Mouse (Mus musculus) embryonic facial prominence, embryonic 14.5 days (tissue): Measurements from ENCODE around the gene Tmco3. TPM values are rescaled to one million over a fixed set of nuclear protein-coding genes. Genes with fewer than 3 reads are reported as not detected.

ENCODE experiments used
- ATAC-seq: fragments of 200-750 bp; cut with Nextera tagmentation; 2 replicates; pipeline ENCODE4 v1.8.0; 2017; ENCODE audit warnings: low read depth, moderate number of reproducible peaks, moderate TSS enrichment
- DNase-seq: peaks from one replicate; pipeline ENCODE4 v3.0.0-alpha.2; 2015; ENCODE audit warnings: low spot score
- H3K27ac ChIP-seq: fragments of 300-500 bp; sonication (generic); replicated peaks from 2 replicates; pipeline ENCODE4 v1.5.1; 2014; ENCODE audit warnings: low read depth, mild to moderate bottlenecking, low read length, moderate library complexity
- H3K27me3 ChIP-seq: fragments of 300-500 bp; sonication (generic); replicated peaks from 2 replicates; pipeline ENCODE4 v1.6.1; 2014; ENCODE audit warnings: low read length; ENCODE audit not compliant: control insufficient read depth, insufficient read depth
- H3K36me3 ChIP-seq: fragments of 300-500 bp; sonication (generic); 2 replicates; pipeline ENCODE4 v1.6.1; 2014; ENCODE audit warnings: low read length, mixed read lengths; ENCODE audit not compliant: control insufficient read depth, insufficient read depth
- H3K4me1 ChIP-seq: fragments of 300-500 bp; sonication (generic); 2 replicates; pipeline ENCODE4 v1.6.1; 2014; ENCODE audit warnings: antibody characterized with exemption, low read length; ENCODE audit not compliant: control insufficient read depth, insufficient read depth
- H3K4me2 ChIP-seq: fragments of 300-500 bp; sonication (generic); 2 replicates; pipeline ENCODE4 v1.6.1; 2014; ENCODE audit warnings: low read depth, mild to moderate bottlenecking, low read length, moderate library complexity, mixed read lengths
- H3K4me3 ChIP-seq: fragments of 300-500 bp; sonication (generic); 2 replicates; pipeline ENCODE4 v1.5.1; 2014; ENCODE audit warnings: low read depth, mild to moderate bottlenecking, low read length
- H3K9ac ChIP-seq: fragments of 300-500 bp; sonication (generic); 2 replicates; pipeline ENCODE4 v1.6.1; 2014; ENCODE audit warnings: low read depth, mild to moderate bottlenecking, low read length, moderate library complexity, mixed read lengths
- H3K9me3 ChIP-seq: fragments of 300-500 bp; sonication (generic); 2 replicates; pipeline ENCODE4 v1.6.1; 2016; ENCODE audit warnings: low read length; ENCODE audit not compliant: control insufficient read depth
- WGBS: fragments of 180-500 bp; shearing (Covaris S2); extraction: QIAGEN DNeasy Blood & Tissue Kit; methylation state at CpG from one replicate; pipeline ENCODE4 v1.1.7; 2014; 5-methylcytosine and 5-hydroxymethylcytosine counted together
- polyA plus RNA-seq: library from polyadenylated mRNA; unstranded; fragments of >200 nt; fragmentation: Nextera tagmentation; extraction: Ambion mirVana; gene quantifications from 2 replicates; pipeline ENCODE4 v1.2.1, GENCODE M21; 2014

Gene Tmco3
- 44.5 and 45.4 TPM in 2 replicates for polyA plus RNA-seq

DNA sequence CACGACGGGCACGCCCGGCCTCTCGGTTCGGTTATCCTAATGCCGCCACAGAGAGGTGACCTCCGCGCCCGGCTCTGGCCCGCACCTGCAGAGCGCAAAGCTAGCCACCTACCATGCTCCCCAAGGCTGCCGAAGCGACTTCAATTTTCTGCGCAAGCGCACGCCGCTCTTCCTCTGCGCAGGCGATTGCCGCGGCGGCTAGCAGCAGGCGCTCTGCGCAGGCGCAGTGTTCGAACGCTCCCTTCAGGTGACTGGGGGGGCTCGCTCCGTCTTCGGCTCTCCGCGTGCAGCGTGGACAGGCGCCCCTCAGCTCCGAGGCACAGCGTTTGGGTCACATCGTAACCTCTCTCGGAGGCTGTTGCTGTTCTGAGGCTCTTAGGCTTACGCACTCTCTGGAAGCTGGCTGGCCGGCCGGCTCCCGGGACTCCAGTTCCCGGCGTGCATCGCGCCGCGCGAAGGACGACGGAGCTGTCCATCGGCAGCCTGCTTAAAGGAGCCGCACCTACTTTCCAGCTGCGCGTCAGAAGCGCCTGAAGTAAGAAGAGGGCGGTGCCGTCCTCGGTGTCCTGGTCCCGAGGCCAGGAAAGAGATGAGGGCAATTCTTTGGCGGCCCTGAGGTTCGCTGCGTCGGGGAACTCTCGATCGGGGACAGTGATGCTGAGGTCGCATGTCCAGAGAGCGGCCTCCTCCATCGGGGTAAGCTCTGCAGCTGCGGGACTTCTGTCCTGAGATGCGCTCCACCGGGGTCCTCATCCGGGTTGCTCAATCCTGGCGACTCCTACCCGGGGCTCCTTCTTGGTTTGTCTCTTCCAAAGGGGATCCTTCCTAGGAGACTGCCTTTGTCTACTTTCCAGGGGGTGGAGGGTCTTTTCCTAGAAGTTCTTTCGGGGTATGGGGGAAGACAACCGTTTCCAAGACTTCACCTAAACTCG, at the start of gene Tmco3, which contains the start of gene Dcun1d2:
Gene Tmco3, plus strand, starts transcription at position 499 of the 932 bp plus-strand sequence.
Gene Dcun1d2, minus strand, starts transcription at position 440 of the 932 bp plus-strand sequence.
- Histone ChIP-seq H3K27me3 (no peaks in the 10 kb centered on the region), H3K9me3 (no peaks in the 10 kb centered on the region), H3K4me2 (peak within 1 kb of the TSS; percentile 92), H3K36me3 (peaks cover 14% of the 10 kb centered on the region), H3K4me1 (peaks cover 15% of the 10 kb centered on the region), H3K4me3 (peak within 1 kb of the TSS; percentile 89), H3K9ac (peak within 1 kb of the TSS; percentile 77), H3K27ac (peak within 1 kb of the TSS; percentile 76)
- 1% methylated on average over 62 of the region's 79 CpGs for WGBS
- DNase-seq (peak; percentile 98), ATAC-seq (peak; percentile 96)

DNA sequence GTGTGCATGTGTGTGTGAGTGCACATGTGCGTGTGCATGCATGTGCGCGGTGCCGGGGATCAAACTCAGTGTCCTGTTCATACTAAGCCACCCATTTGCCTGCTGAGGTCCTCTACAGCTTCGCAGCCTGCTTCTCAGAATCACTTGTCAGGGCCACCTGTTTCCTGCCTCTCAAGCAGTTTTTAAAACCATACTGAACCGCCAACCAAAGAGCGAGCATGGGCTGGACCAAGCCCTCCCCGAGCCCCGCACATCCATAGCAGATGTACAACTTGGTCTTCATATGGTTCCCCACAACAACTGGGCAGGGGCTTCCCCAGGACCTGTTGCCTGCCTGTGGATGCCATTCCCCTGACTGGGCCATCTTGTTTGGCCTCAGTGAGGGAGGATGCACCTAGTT, 47.9 kb upstream of the Tmco3 start:
- no peaks in the 10 kb centered on the region for H3K9me3 ChIP-seq
- H3K4me2 ChIP-seq: no peak overlapping the region
- no peaks in the 10 kb centered on the region for H3K36me3 ChIP-seq
- H3K27me3 ChIP-seq: no peaks in the 10 kb centered on the region
- 83% methylated on average over 9 of the region's 9 CpGs for WGBS
- H3K27ac ChIP-seq: no peak overlapping the region
- H3K9ac ChIP-seq: no peak overlapping the region
- ATAC-seq: no peak
- DNase-seq: no peak
- no peaks in the 10 kb centered on the region for H3K4me1 ChIP-seq
- H3K4me3 ChIP-seq: no peak overlapping the region

- Histone ChIP-seq H3K4me1 (no peaks in the 10 kb centered on the region), H3K36me3 (no peaks in the 10 kb centered on the region), H3K4me3 (no peak overlapping the region), H3K27ac (no peak overlapping the region), H3K27me3 (no peaks in the 10 kb centered on the region), H3K4me2 (no peak overlapping the region), H3K9ac (no peak overlapping the region), H3K9me3 (no peaks in the 10 kb centered on the region)
- WGBS: 82% methylated on average over 7 of the region's 7 CpGs
- ATAC-seq (no peak), DNase-seq (no peak)
Measured at GRCm38 (mm10) chr8:13240691-13241090, 47.3 kb upstream of the Tmco3 start.

GRCm38 (mm10) chr8:13242985-13243870, 44.8 kb upstream of the Tmco3 start:
- H3K27me3 ChIP-seq: no peaks in the 10 kb centered on the region
- no peak for ATAC-seq
- 70% methylated on average over 10 of the region's 10 CpGs for WGBS

DNA sequence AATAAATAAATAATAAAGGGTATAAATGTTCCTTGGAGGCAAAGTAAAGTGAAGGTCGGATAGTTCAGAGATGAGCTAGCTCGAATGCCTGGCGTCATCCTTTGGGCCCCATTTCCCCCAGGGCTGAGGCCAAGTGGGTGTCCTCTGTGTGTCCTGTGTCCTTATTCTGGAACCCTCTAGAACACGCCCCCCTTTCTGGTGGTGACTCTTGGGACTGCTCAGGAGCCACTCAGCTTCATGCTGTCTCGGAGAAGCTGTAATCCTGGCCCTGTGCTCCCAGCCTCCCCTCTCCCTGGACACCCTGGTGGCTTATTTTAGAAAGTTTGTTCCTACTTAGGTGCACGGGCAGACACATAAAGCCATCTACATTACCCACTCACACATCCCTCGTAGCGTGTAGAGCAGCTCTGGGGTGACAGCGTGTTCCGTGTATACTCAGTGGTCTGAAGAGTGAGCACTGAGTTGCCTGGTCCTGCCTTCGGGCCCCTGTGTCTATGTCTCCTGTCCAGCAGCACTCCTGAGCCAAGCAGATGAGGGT, 43.6 kb upstream of the Tmco3 start:
- DNase-seq (no peak), ATAC-seq (no peak)
- no peak overlapping the region for H3K4me3 ChIP-seq
- H3K27ac ChIP-seq: no peak overlapping the region
- 83% methylated on average over 11 of the region's 11 CpGs for WGBS
- no peaks in the 10 kb centered on the region for H3K9me3 ChIP-seq
- no peak overlapping the region for H3K4me2 ChIP-seq
- H3K4me1 ChIP-seq: no peaks in the 10 kb centered on the region
- H3K9ac ChIP-seq: no peak overlapping the region
- no peaks in the 10 kb centered on the region for H3K36me3 ChIP-seq
- no peaks in the 10 kb centered on the region for H3K27me3 ChIP-seq

More at GRCm38 (mm10) chr8:13242985-13243870, 44.8 kb upstream of the Tmco3 start:
- Histone ChIP-seq H3K4me1 (no peaks in the 10 kb centered on the region), H3K4me2 (no peak overlapping the region), H3K36me3 (no peaks in the 10 kb centered on the region), H3K4me3 (no peak overlapping the region), H3K9me3 (no peaks in the 10 kb centered on the region), H3K9ac (no peak overlapping the region), H3K27ac (no peak overlapping the region)
- no peak for DNase-seq

GRCm38 (mm10) chr8:13252837-13253236, 35.2 kb upstream of the Tmco3 start:
- ATAC-seq: no peak
- Histone ChIP-seq H3K4me2 (no peak overlapping the region), H3K9ac (no peak overlapping the region), H3K4me3 (no peak overlapping the region), H3K9me3 (no peaks in the 10 kb centered on the region), H3K36me3 (peaks cover 25% of the 10 kb centered on the region), H3K27me3 (no peaks in the 10 kb centered on the region), H3K4me1 (0 out of 2 replicates have a peak, but pooled peaks cover 5% of the 10 kb centered on the region), H3K27ac (no peak overlapping the region)
- no peak for DNase-seq
- WGBS: 83% methylated on average over 13 of the region's 13 CpGs

DNA sequence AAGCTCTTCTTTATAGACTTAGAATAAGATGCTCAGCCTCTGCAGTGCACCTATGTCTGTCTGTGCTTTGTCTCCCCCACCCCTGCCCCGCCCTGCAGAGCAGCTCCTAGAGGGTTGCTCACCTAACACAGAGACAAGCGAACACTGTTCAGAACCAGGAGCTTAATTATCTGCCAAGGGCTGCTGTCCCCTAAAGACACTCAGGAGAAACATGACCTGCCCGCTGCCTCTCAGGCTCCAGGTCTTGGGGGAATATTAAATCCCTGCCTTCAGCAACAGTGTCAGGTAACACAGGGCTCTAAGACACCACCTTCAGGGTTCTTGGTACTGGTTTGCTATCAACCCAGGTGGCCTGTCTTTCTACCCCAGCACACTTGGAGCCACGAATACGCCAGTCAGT, 34.6 kb upstream of the Tmco3 start:
- ATAC-seq: peak; percentile 59
- peaks cover 31% of the 10 kb centered on the region for H3K36me3 ChIP-seq
- H3K4me2 ChIP-seq: no peak overlapping the region
- H3K4me3 ChIP-seq: no peak overlapping the region
- H3K9ac ChIP-seq: no peak overlapping the region; the same call in 1 of the 2 replicates
- peak; percentile 31 for DNase-seq
- WGBS: 52% methylated on average over 5 of the region's 5 CpGs
- H3K9me3 ChIP-seq: no peaks in the 10 kb centered on the region
- no peaks in the 10 kb centered on the region for H3K27me3 ChIP-seq
- H3K4me1 ChIP-seq: 0 out of 2 replicates have a peak, but pooled peaks cover 5% of the 10 kb centered on the region
- H3K27ac ChIP-seq: no peak overlapping the region

DNA sequence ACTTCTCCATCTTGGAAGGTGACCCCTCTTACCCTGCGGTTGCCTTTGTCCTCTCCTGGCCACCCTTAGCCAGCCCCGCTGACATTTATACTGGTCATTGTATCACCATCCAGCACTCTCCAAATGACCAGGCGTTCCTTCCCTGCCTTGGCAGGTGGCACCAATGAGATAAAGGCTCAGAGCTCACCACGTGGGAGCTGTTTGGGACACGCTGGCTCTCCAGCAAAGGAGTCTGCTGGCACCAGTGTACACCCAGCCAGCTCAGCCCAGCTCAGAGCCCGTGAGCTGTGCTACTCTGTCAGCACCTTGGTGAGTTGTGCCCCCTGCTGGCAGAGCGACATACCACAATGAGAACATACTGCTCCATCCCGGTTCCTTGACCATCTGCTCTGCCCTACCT, 34.0 kb upstream of the Tmco3 start, which contains the start of gene Adprhl1:
Gene Adprhl1, minus strand, starts transcription at position 144 of the 400 bp plus-strand sequence.
- ATAC-seq: peak; percentile 91
- Histone ChIP-seq H3K4me3 (no peak within 1 kb of the TSS), H3K27ac (no peak within 1 kb of the TSS), H3K27me3 (no peaks in the 10 kb centered on the region), H3K4me2 (no peak within 1 kb of the TSS), H3K9ac (no peak within 1 kb of the TSS; the same call in 1 of the 2 replicates), H3K36me3 (peaks cover 37% of the 10 kb centered on the region), H3K9me3 (no peaks in the 10 kb centered on the region), H3K4me1 (0 out of 2 replicates have a peak, but pooled peaks cover 5% of the 10 kb centered on the region)
- WGBS: 36% methylated on average over 8 of the region's 8 CpGs
- DNase-seq: peak; percentile 65
